Mouse (Mus musculus): ENCODE results near the gene Rgsl1. TPM values are rescaled to one million over a fixed set of nuclear protein-coding genes. Genes with fewer than 3 reads are reported as not detected.
"Not testable (repeated sequence)": the region's sequence is repeated elsewhere in the genome, so short reads cannot be mapped to it uniquely, and the experiment has no call there.

Gene Rgsl1
- total RNA-seq, 1 experiment from 2014 or later: not detected

GRCm38 (mm10) chr1:153785608-153786007 is 58.3 kb downstream of the Rgsl1 start:
- ATAC-seq (ENCODE audit: extremely low read depth, insufficient number of reproducible peaks, low FRiP score, poor library complexity, severe bottlenecking): no peak

- no peak for ATAC-seq (ENCODE audit: extremely low read depth, insufficient number of reproducible peaks, low FRiP score, poor library complexity, severe bottlenecking)
Observed at GRCm38 (mm10) chr1:153783339-153783738, 60.6 kb downstream of the Rgsl1 start.

- ATAC-seq (ENCODE audit: extremely low read depth, insufficient number of reproducible peaks, low FRiP score, poor library complexity, severe bottlenecking): no peak
Observed at GRCm38 (mm10) chr1:153778205-153778604, 65.7 kb downstream of the Rgsl1 start.

GRCm38 (mm10) chr1:153776257-153776656 is 67.7 kb downstream of the Rgsl1 start:
- ATAC-seq (ENCODE audit: extremely low read depth, insufficient number of reproducible peaks, low FRiP score, poor library complexity, severe bottlenecking): no peak

- ATAC-seq (ENCODE audit: extremely low read depth, insufficient number of reproducible peaks, low FRiP score, poor library complexity, severe bottlenecking): no peak
Observed at GRCm38 (mm10) chr1:153775174-153775573, 68.8 kb downstream of the Rgsl1 start.

GRCm38 (mm10) chr1:153770776-153771167 is 73.2 kb downstream of the Rgsl1 start:
- ATAC-seq (ENCODE audit: extremely low read depth, insufficient number of reproducible peaks, low FRiP score, poor library complexity, severe bottlenecking): no peak

- no peak for ATAC-seq (ENCODE audit: extremely low read depth, insufficient number of reproducible peaks, low FRiP score, poor library complexity, severe bottlenecking)
Observed at GRCm38 (mm10) chr1:153769998-153770775, 73.8 kb downstream of the Rgsl1 start.

- ATAC-seq (ENCODE audit: extremely low read depth, insufficient number of reproducible peaks, low FRiP score, poor library complexity, severe bottlenecking): not testable (repeated sequence)
Observed at GRCm38 (mm10) chr1:153769571-153769970, 74.4 kb downstream of the Rgsl1 start.

GRCm38 (mm10) chr1:153768465-153768864 is 75.5 kb downstream of the Rgsl1 start:
- no peak for ATAC-seq (ENCODE audit: extremely low read depth, insufficient number of reproducible peaks, low FRiP score, poor library complexity, severe bottlenecking)

- no peak for ATAC-seq (ENCODE audit: extremely low read depth, insufficient number of reproducible peaks, low FRiP score, poor library complexity, severe bottlenecking)
Observed at GRCm38 (mm10) chr1:153767281-153767680, 76.7 kb downstream of the Rgsl1 start.

- ATAC-seq (ENCODE audit: extremely low read depth, insufficient number of reproducible peaks, low FRiP score, poor library complexity, severe bottlenecking): no peak
Observed at GRCm38 (mm10) chr1:153766298-153766697, 77.6 kb downstream of the Rgsl1 start.

- no peak for ATAC-seq (ENCODE audit: extremely low read depth, insufficient number of reproducible peaks, low FRiP score, poor library complexity, severe bottlenecking)
Observed at GRCm38 (mm10) chr1:153764136-153764535, 79.8 kb downstream of the Rgsl1 start.

GRCm38 (mm10) chr1:153753725-153754464 is 90.0 kb downstream of the Rgsl1 start:
- no peak for ATAC-seq (ENCODE audit: extremely low read depth, insufficient number of reproducible peaks, low FRiP score, poor library complexity, severe bottlenecking)

GRCm38 (mm10) chr1:153752521-153752920 is 91.4 kb downstream of the Rgsl1 start:
- ATAC-seq (ENCODE audit: extremely low read depth, insufficient number of reproducible peaks, low FRiP score, poor library complexity, severe bottlenecking): peak; percentile 47; the same call in 1 of the 2 replicates

- ATAC-seq (ENCODE audit: extremely low read depth, insufficient number of reproducible peaks, low FRiP score, poor library complexity, severe bottlenecking): peak; percentile 57
Observed at GRCm38 (mm10) chr1:153751763-153752301, 92.1 kb downstream of the Rgsl1 start.

- ATAC-seq (ENCODE audit: extremely low read depth, insufficient number of reproducible peaks, low FRiP score, poor library complexity, severe bottlenecking): no peak
Observed at GRCm38 (mm10) chr1:153750054-153750453, 93.9 kb downstream of the Rgsl1 start.

- peak; percentile 62 for ATAC-seq (ENCODE audit: extremely low read depth, insufficient number of reproducible peaks, low FRiP score, poor library complexity, severe bottlenecking)
Observed at GRCm38 (mm10) chr1:153749211-153749801, 94.6 kb downstream of the Rgsl1 start, which contains the start of gene Rnasel. Gene Rnasel (plus strand): TSS chr1:153749426.

- no peak for ATAC-seq (ENCODE audit: extremely low read depth, insufficient number of reproducible peaks, low FRiP score, poor library complexity, severe bottlenecking)
Observed at GRCm38 (mm10) chr1:153748549-153748948, 95.4 kb downstream of the Rgsl1 start.

GRCm38 (mm10) chr1:153747861-153748530 is 95.9 kb downstream of the Rgsl1 start:
- no peak for ATAC-seq (ENCODE audit: extremely low read depth, insufficient number of reproducible peaks, low FRiP score, poor library complexity, severe bottlenecking)
